ENCODE assay signal across 9 mouse cellular contexts in the genomic region with DNA sequence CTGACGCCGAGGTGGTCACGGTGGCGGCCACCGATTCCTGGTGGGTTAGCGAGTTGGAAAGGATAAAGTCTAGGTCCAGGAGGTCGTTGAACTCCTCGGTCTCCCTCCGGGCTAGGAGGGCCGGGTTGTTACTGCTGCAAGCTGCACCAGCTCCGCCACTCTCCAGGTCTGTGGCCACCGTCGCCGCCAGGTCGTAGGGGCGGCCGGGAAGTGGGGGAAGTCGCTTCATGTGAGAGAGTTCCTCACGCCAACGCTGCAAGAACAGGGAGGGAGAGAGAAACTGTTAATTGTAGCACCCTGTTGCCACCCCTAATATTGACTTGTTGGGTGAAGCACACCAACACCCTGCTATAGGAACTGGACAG. TPM values are rescaled to one million over a fixed set of nuclear protein-coding genes. Genes with fewer than 3 reads are reported as not detected.
A peak's percentile ranks its signal among the peaks of the same experiment; 100 is the strongest.
DNase-seq lines count a peak whose midpoint lies in the region; ATAC-seq and TF ChIP-seq lines count a peak whose summit lies in the region.
"Had no signal": no experiment of that assay in that cellular context is flagged by ENCODE, and none has a peak within 500 bp of the region (broad histone marks: within the 10 kb centered on the region; RNA-seq: fewer than 3 reads in every experiment).

No protein-coding gene starts in this region.

- H3K4me3 ChIP-seq in heart, adult 2 months = peak overlapping the region; percentile 85
- peak overlapping the region in 1 of 3 experiments; percentile 45 for H3K4me3 ChIP-seq in CH12.LX (replicated peaks in 1 of 3; ENCODE audit: low read depth in 2 of 3, low read length in 2 of 3, poor library complexity in 1 of 3)
- peak overlapping the region; percentile 72 for H3K4me3 ChIP-seq in forebrain, embryonic 16.5 days (replicated peaks; ENCODE audit: low read length)
- H3K4me3 ChIP-seq in liver, embryonic 12.5 days = peak overlapping the region; percentile 60
- H3K4me3 ChIP-seq in neural tube, embryonic 15.5 days (replicated peaks) = peak overlapping the region; percentile 65

- H3K4me2 ChIP-seq in CH12.LX (ENCODE audit: insufficient read depth, low read depth, poor library complexity, severe bottlenecking) = peak overlapping the region; percentile 61
- peak overlapping the region; percentile 93 for H3K4me2 ChIP-seq in forebrain, embryonic 16.5 days (ENCODE audit: low read length)
- peak overlapping the region; percentile 83 for H3K4me2 ChIP-seq in liver, embryonic 12.5 days
- H3K4me2 ChIP-seq in neural tube, embryonic 15.5 days = peak overlapping the region; percentile 93

- peaks cover 14% of the 10 kb centered on the region for H3K36me3 ChIP-seq in heart, adult 2 months (ENCODE audit: control insufficient read depth, insufficient read depth, low read length)
- peaks cover 0 to 14% of the 10 kb centered on the region in 2 experiments for H3K36me3 ChIP-seq in CH12.LX (replicated peaks in 1 of 2; ENCODE audit: control insufficient read depth in 1 of 2, insufficient read depth in 1 of 2, low read length in 1 of 2)
- H3K36me3 ChIP-seq in forebrain, embryonic 16.5 days (ENCODE audit: control insufficient read depth, insufficient read depth) = no peaks in the 10 kb centered on the region
- H3K36me3 ChIP-seq in liver, embryonic 12.5 days = no peaks in the 10 kb centered on the region
- H3K36me3 ChIP-seq in neural tube, embryonic 15.5 days = no peaks in the 10 kb centered on the region

- TF ChIP-seq POLR2A in heart, adult 2 months (IDR thresholded peaks at IDR 0.05; ENCODE audit: insufficient read depth, low read depth, low read length) = no peak
- TF ChIP-seq POLR2A in CH12.LX (IDR thresholded peaks at IDR 0.05; ENCODE audit: low read depth, low read length) = no peak

- H3K27me3 ChIP-seq in heart, adult 2 months (ENCODE audit: control insufficient read depth, insufficient read depth, low read length) = no peaks in the 10 kb centered on the region
- H3K27me3 ChIP-seq in CH12.LX (replicated peaks) = no peaks in the 10 kb centered on the region
- H3K27me3 ChIP-seq in forebrain, embryonic 16.5 days (replicated peaks; ENCODE audit: control insufficient read depth, insufficient read depth, low read length) = peaks cover 9% of the 10 kb centered on the region; the same call in 1 of the 2 replicates
- H3K27me3 ChIP-seq in liver, embryonic 12.5 days (replicated peaks) = peaks cover 74% of the 10 kb centered on the region
- H3K27me3 ChIP-seq in neural tube, embryonic 15.5 days (replicated peaks) = peaks cover 15% of the 10 kb centered on the region
- H3K27me3 ChIP-seq: Patski had no signal

- in situ Hi-C loops in CH12.LX (cut with MboI; ENCODE audit: low pct_ligation_motif_present, low pct_unique_long_range_greater_than_20kb, low sequenced_read_pairs) = loop anchor here (10.0 kb wide), 2 partner anchors 294 to 684 kb away; no protein-coding TSS in a partner anchor

- intact Hi-C loops in heart, adult 2 months (cut with DNase I) = loop anchor here (2.0 to 5.0 kb wide), 3 partner anchors 74 to 582 kb away; no protein-coding TSS in a partner anchor
- intact Hi-C loops in heart, postnatal 25 days (cut with DNase I) = loop anchor here (2.0 to 5.0 kb wide), 4 partner anchors 72 to 582 kb away; a partner anchor contains a TSS

- ATAC-seq in forebrain, embryonic 16.5 days = no peak
- no peak for ATAC-seq in liver, embryonic 12.5 days
- ATAC-seq in neural tube, embryonic 15.5 days (ENCODE audit: low FRiP score) = no peak

- peaks cover 2% of the 10 kb centered on the region; the same call in 1 of the 2 replicates for H3K4me1 ChIP-seq in heart, adult 2 months (ENCODE audit: control insufficient read depth, insufficient read depth, low read length)
- H3K4me1 ChIP-seq in CH12.LX (ENCODE audit: control insufficient read depth in 1 of 2, insufficient read depth in 2 of 2) = peaks cover 16 to 18% of the 10 kb centered on the region in 2 experiments
- H3K4me1 ChIP-seq in forebrain, embryonic 16.5 days (replicated peaks; ENCODE audit: control insufficient read depth, insufficient read depth, low read length) = peaks cover 33% of the 10 kb centered on the region
- peaks cover 31% of the 10 kb centered on the region for H3K4me1 ChIP-seq in liver, embryonic 12.5 days
- peaks cover 38% of the 10 kb centered on the region for H3K4me1 ChIP-seq in neural tube, embryonic 15.5 days

- H3K9ac ChIP-seq in heart, adult 2 months (ENCODE audit: low read depth, low read length) = peak overlapping the region; percentile 93
- H3K9ac ChIP-seq in CH12.LX (ENCODE audit: insufficient read depth, low read depth) = no peak overlapping the region
- H3K9ac ChIP-seq in forebrain, embryonic 16.5 days (replicated peaks; ENCODE audit: low read depth, low read length) = peak overlapping the region; percentile 39
- H3K9ac ChIP-seq in liver, embryonic 12.5 days = peak overlapping the region; percentile 13; the same call in 1 of the 2 replicates
- peak overlapping the region; percentile 48 for H3K9ac ChIP-seq in neural tube, embryonic 15.5 days (replicated peaks)

- H3K79me2 ChIP-seq in heart, adult 2 months (replicated peaks; ENCODE audit: control insufficient read depth, insufficient read depth, low read length) = no peaks in the 10 kb centered on the region
- no peaks in the 10 kb centered on the region for H3K79me2 ChIP-seq in CH12.LX (replicated peaks; ENCODE audit: control insufficient read depth, extremely low read depth, insufficient read depth, poor library complexity, severe bottlenecking)

- WGBS in heart, adult 2 months = 2% methylated on average over 20 of the region's 20 CpGs
- WGBS in forebrain, embryonic 16.5 days = under 1% methylated on average over 20 of the region's 20 CpGs
- WGBS in liver, embryonic 12.5 days (ENCODE audit: insufficient replicate concordance) = under 1% methylated on average over 20 of the region's 20 CpGs
- WGBS in neural tube, embryonic 15.5 days = under 1% methylated on average over 20 of the region's 20 CpGs

- TF ChIP-seq CTCF in heart, adult 2 months (IDR thresholded peaks at IDR 0.05) = no peak
- no peak for TF ChIP-seq CTCF in CH12.LX (conservative IDR thresholded peaks at IDR 0.05 in 1 of 2, IDR thresholded peaks at IDR 0.05 in 1 of 2; ENCODE audit: low read depth in 2 of 2, low read length in 2 of 2)

- dilution Hi-C loops in CH12.LX (cut with MboI; ENCODE audit: extremely low pct_ligation_motif_present, extremely low pct_unique_long_range_greater_than_20kb, low sequenced_read_pairs) = no loop called here

- no peak for DNase-seq in heart, adult 2 months
- DNase-seq in heart, postnatal 25 days (ENCODE audit: low spot score) = no peak
- no peak for DNase-seq in CH12.LX (ENCODE audit: extremely low read depth)
- DNase-seq in cerebellum, adult 8-10 months = no peak
- DNase-seq in kidney, postnatal 4 days = no peak

- TF ChIP-seq EP300 in heart, adult 2 months (IDR thresholded peaks at IDR 0.05; ENCODE audit: insufficient read depth, low read depth, low read length) = no peak
- TF ChIP-seq EP300 in CH12.LX (IDR thresholded peaks at IDR 0.05; ENCODE audit: low read length) = no peak

- no peak for TF ChIP-seq RAD21 in CH12.LX (IDR thresholded peaks at IDR 0.05; ENCODE audit: low read depth, low read length)

- peaks cover 15% of the 10 kb centered on the region for H3K9me3 ChIP-seq in CH12.LX (replicated peaks; ENCODE audit: low read length)
- no peaks in the 10 kb centered on the region for H3K9me3 ChIP-seq in forebrain, embryonic 16.5 days (ENCODE audit: control insufficient read depth, low read length)
- no peaks in the 10 kb centered on the region for H3K9me3 ChIP-seq in liver, embryonic 12.5 days (replicated peaks)
- no peaks in the 10 kb centered on the region for H3K9me3 ChIP-seq in neural tube, embryonic 15.5 days (replicated peaks)

- H3K27ac ChIP-seq in heart, adult 2 months = peak overlapping the region; percentile 74
- no peak overlapping the region for H3K27ac ChIP-seq in CH12.LX (ENCODE audit: insufficient read depth, low read depth)
- no peak overlapping the region for H3K27ac ChIP-seq in forebrain, embryonic 16.5 days (ENCODE audit: low read length)
- H3K27ac ChIP-seq in liver, embryonic 12.5 days = no peak overlapping the region
- no peak overlapping the region for H3K27ac ChIP-seq in neural tube, embryonic 15.5 days (replicated peaks)

TF ChIP-seq in CH12.LX, 34 proteins besides CTCF, POLR2A, EP300 and RAD21:
- TF ChIP-seq PAX5 (IDR thresholded peaks at IDR 0.05; ENCODE audit: low read length) (no peak), HCFC1 (IDR thresholded peaks at IDR 0.05; ENCODE audit: low read depth, low read length) (no peak), MAX (IDR thresholded peaks at IDR 0.05; ENCODE audit: low read length) (no peak), GABPA (IDR thresholded peaks at IDR 0.05; ENCODE audit: insufficient replicate concordance, low read depth, low read length) (no peak), UBTF (IDR thresholded peaks at IDR 0.05; ENCODE audit: low read depth, low read length) (no peak), ZC3H11A (IDR thresholded peaks at IDR 0.05; ENCODE audit: low read depth, low read length) (no peak), E2F4 (IDR thresholded peaks at IDR 0.05; ENCODE audit: insufficient replicate concordance, low read depth, low read length) (no peak), USF2 (conservative IDR thresholded peaks at IDR 0.05; ENCODE audit: low read depth, low read length) (no peak), IRF4 (IDR thresholded peaks at IDR 0.05; ENCODE audit: low read depth, low read length) (no peak)

RNA-seq across cellular contexts. Expression of a gene that starts 1.6 kb away (rescaled TPM):
- total RNA-seq in heart, adult 2 months (2021) = 10 to 100 TPM; 35.6 to 43.4 TPM
- 17.5 and 27.2 TPM in 2 replicates for polyA plus RNA-seq in heart, adult 2 months (2012; rRNA removed)
- total RNA-seq in heart, postnatal 25 days (2021) = 10 to 100 TPM; 28.3 to 39.0 TPM
- total RNA-seq in CH12.LX (2012; rRNA removed) (0.38 and 0.51 TPM in 2 replicates), CH12.LX (2014; rRNA removed) (0.81 and 1.3 TPM in 2 replicates)
- 2.2 and 2.9 TPM in 2 replicates for polyA plus RNA-seq in CH12.LX (2012; ENCODE audit: insufficient read length, low read depth)
- 1.7 and 2.6 TPM in 2 replicates for polyA plus RNA-seq in forebrain, embryonic 16.5 days (2015; fragmentation: Nextera tagmentation; extraction: Ambion mirVana)
- polyA plus RNA-seq in liver, embryonic 12.5 days (2016; fragmentation: Nextera tagmentation; extraction: Ambion mirVana) = 0.58 and 0.59 TPM in 2 replicates
- polyA plus RNA-seq in neural tube, embryonic 15.5 days (2015; fragmentation: Nextera tagmentation; extraction: Ambion mirVana) = 3.7 and 4.9 TPM in 2 replicates
